Mouse (Mus musculus): ENCODE results near the gene Tfpt. TPM values are rescaled to one million over a fixed set of nuclear protein-coding genes. Genes with fewer than 3 reads are reported as not detected.
"Not testable (repeated sequence)": the region's sequence is repeated elsewhere in the genome, so short reads cannot be mapped to it uniquely, and the experiment has no call there.

The Tfpt gene
- total and polyA plus RNA-seq, 2 experiments from 2014 or later: 14.2 to 21.0 TPM

DNA sequence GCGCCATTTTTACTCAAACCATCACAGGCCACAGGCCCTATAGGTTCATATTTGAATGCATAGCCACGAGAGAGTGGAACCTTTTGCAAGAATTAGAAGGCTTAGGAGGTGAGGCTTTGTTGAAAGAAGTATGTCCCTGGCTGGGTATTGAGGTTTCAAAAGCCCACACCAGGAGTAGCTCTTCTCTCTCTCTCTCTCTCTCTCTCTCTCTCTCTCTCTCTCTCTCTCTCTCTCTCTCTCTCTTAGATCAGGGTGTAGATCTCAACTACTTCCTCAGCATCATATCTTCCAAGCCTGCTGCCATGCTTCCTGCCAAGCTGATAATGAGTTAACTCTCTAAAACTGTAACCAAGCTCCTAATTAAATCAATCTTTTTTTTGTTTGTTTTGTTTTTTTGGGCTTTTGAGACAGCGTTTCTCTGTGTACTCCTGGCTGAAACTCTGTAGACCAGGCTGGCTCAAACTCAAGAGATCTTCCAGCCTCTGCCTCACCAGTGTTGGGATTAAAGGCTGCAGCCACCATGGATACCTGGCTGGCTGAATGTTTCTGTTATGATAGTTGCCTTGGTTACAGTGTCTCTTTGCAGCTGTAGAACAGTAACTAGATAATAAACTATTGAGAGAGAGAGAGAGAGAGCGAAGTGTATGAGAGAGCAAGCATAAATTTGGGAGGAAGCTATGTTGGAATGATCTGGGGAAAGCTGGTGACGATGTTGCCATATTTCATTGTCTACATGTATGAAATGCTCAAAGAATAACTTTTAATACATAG is 53.2 kb downstream of the Tfpt start:
- no peaks in the 10 kb centered on the region for H3K36me3 ChIP-seq (replicated peaks; ENCODE audit: control insufficient read depth, insufficient read depth, low read length)
- no peaks in the 10 kb centered on the region for H3K4me1 ChIP-seq (ENCODE audit: control insufficient read depth, insufficient read depth)
- H3K4me2 ChIP-seq (ENCODE audit: low read depth, low read length): no peak overlapping the region
- no peak overlapping the region for H3K9ac ChIP-seq (replicated peaks; ENCODE audit: low read depth, low read length)
- H3K4me3 ChIP-seq (ENCODE audit: low read depth, low read length): no peak overlapping the region
- 52% methylated on average over 5 of the region's 5 CpGs for WGBS
- H3K27me3 ChIP-seq (ENCODE audit: control insufficient read depth, insufficient read depth, low read length): no peaks in the 10 kb centered on the region
- H3K9me3 ChIP-seq (replicated peaks; ENCODE audit: control insufficient read depth, low read length): no peaks in the 10 kb centered on the region
- ATAC-seq (ENCODE audit: insufficient read depth, low read depth): no peak
- TF ChIP-seq EP300 (IDR thresholded peaks at IDR 0.05; ENCODE audit: low read depth): no peak
- no peak for TF ChIP-seq CTCF (IDR thresholded peaks at IDR 0.05; ENCODE audit: low read depth)
- no peak for DNase-seq (ENCODE audit: low spot score)
- H3K27ac ChIP-seq (ENCODE audit: low read depth): no peak overlapping the region

DNA sequence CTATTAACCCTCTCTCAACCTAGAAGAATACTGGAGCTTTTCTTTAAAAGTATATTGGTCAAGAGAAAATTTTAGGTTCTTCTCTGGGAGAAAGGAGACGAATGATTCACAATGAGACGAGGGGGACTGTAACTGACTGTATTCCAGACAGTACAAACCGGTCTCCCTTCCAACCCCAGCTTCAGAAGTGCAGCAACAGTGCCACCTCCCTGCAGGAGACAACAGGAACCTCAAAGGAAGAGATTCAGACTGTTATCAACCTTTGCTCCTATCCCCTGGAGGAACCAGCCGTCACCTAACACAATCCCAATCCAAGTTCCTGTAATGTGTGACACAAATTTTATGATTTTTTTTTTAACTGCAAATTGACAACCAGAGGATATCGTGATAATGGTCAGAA is 55.5 kb downstream of the Tfpt start:
- Histone ChIP-seq H3K27ac (ENCODE audit: low read depth) (no peak overlapping the region), H3K27me3 (ENCODE audit: control insufficient read depth, insufficient read depth, low read length) (no peaks in the 10 kb centered on the region), H3K9ac (replicated peaks; ENCODE audit: low read depth, low read length) (no peak overlapping the region), H3K4me2 (ENCODE audit: low read depth, low read length) (no peak overlapping the region), H3K4me1 (ENCODE audit: control insufficient read depth, insufficient read depth) (no peaks in the 10 kb centered on the region), H3K36me3 (replicated peaks; ENCODE audit: control insufficient read depth, insufficient read depth, low read length) (no peaks in the 10 kb centered on the region), H3K9me3 (replicated peaks; ENCODE audit: control insufficient read depth, low read length) (no peaks in the 10 kb centered on the region), H3K4me3 (ENCODE audit: low read depth, low read length) (no peak overlapping the region)
- 39% methylated on average over 5 of the region's 5 CpGs for WGBS
- TF ChIP-seq CTCF (IDR thresholded peaks at IDR 0.05; ENCODE audit: low read depth): peak; percentile 21; the same call in 1 of the 2 replicates
- TF ChIP-seq EP300 (IDR thresholded peaks at IDR 0.05; ENCODE audit: low read depth): no peak
- ATAC-seq (ENCODE audit: insufficient read depth, low read depth) (no peak), DNase-seq (ENCODE audit: low spot score) (no peak)

DNA sequence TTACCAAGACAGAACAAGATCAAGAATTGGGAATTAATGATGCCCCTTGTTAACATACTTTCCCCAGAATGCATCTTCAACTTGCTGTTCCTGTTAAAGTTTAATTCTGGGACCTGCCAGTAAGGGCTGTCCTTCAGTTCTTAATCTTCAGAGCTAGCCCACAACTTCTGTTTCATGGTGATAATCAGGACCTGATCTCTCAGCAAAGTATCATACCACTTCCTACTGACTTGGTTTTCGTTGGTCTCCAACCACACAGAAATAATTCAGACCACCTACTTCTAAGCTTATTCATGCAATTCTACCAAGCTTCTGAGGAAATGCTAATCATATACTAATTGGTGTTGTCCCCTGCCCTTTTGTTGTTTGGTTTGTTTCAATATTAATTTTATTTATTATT is 57.9 kb downstream of the Tfpt start:
- H3K4me2 ChIP-seq (ENCODE audit: low read depth, low read length): no peak overlapping the region
- H3K27ac ChIP-seq (ENCODE audit: low read depth): no peak overlapping the region
- WGBS: 59% methylated on average over 1 of the region's 1 CpGs
- TF ChIP-seq CTCF (IDR thresholded peaks at IDR 0.05; ENCODE audit: low read depth) (no peak), EP300 (IDR thresholded peaks at IDR 0.05; ENCODE audit: low read depth) (no peak)
- H3K4me1 ChIP-seq (ENCODE audit: control insufficient read depth, insufficient read depth): no peaks in the 10 kb centered on the region
- H3K9ac ChIP-seq (replicated peaks; ENCODE audit: low read depth, low read length): no peak overlapping the region
- DNase-seq (ENCODE audit: low spot score) (no peak), ATAC-seq (ENCODE audit: insufficient read depth, low read depth) (no peak)
- no peaks in the 10 kb centered on the region for H3K36me3 ChIP-seq (replicated peaks; ENCODE audit: control insufficient read depth, insufficient read depth, low read length)
- no peaks in the 10 kb centered on the region for H3K27me3 ChIP-seq (ENCODE audit: control insufficient read depth, insufficient read depth, low read length)
- H3K4me3 ChIP-seq (ENCODE audit: low read depth, low read length): no peak overlapping the region
- H3K9me3 ChIP-seq (replicated peaks; ENCODE audit: control insufficient read depth, low read length): no peaks in the 10 kb centered on the region

DNA sequence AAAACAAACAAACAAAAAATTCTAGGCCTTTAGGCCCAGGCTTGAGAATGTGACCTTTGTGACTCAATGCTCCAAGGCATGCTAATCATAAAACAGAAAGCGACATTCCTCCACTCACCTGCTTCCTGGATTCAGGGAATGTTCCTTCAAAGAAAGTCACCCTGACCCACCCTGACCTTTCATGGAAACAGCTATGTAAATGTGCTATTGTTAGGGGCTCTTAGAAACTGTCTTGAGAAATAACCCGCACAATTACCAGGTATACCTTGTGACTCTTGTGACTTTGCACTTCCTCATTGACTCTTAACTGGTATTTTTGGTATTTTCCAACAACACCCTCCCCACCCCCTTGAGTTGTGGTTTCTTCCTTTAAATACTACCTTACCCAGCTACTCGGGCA is 59.1 kb downstream of the Tfpt start:
- H3K4me2 ChIP-seq (ENCODE audit: low read depth, low read length); H3K9me3 ChIP-seq (replicated peaks; ENCODE audit: control insufficient read depth, low read length); DNase-seq (ENCODE audit: low spot score); H3K9ac ChIP-seq (replicated peaks; ENCODE audit: low read depth, low read length); H3K4me3 ChIP-seq (ENCODE audit: low read depth, low read length); H3K27me3 ChIP-seq (ENCODE audit: control insufficient read depth, insufficient read depth, low read length); ATAC-seq (ENCODE audit: insufficient read depth, low read depth); H3K27ac ChIP-seq (ENCODE audit: low read depth); H3K4me1 ChIP-seq (ENCODE audit: control insufficient read depth, insufficient read depth); H3K36me3 ChIP-seq (replicated peaks; ENCODE audit: control insufficient read depth, insufficient read depth, low read length): not testable (repeated sequence)
- 87% methylated on average over 3 of the region's 3 CpGs for WGBS

Small RNAs within 50 kb of the gene (microRNA-seq; reads per million reads assigned to microRNA genes)
- gene Gm25100 (not detected), gene Mir3572 (7.3 reads per million, percentile 26 among the genes with 10 or more reads in this experiment)

Other genes starting within 250 kb of the Tfpt start
- gene Cacng8, start 239.2 kb downstream of the Tfpt start, total RNA-seq (2014; rRNA removed; ENCODE audit: low replicate concordance): not detected in 2 replicates
- not detected in 2 replicates for gene Cacng8, start 239.2 kb downstream of the Tfpt start, polyA plus RNA-seq (2015; fragmentation: Nextera tagmentation; extraction: Ambion mirVana)
- gene Cacng6, start 205.7 kb downstream of the Tfpt start, total RNA-seq (2014; rRNA removed; ENCODE audit: low replicate concordance): 12.0 and 21.3 TPM in 2 replicates
- gene Cacng6, start 205.7 kb downstream of the Tfpt start, polyA plus RNA-seq (2015; fragmentation: Nextera tagmentation; extraction: Ambion mirVana): 20.4 and 20.9 TPM in 2 replicates
- 3.6 TPM in 1 of 2 replicates, not detected in the other for gene Tarm1, start 127.3 kb downstream of the Tfpt start, total RNA-seq (2014; rRNA removed; ENCODE audit: low replicate concordance)
- gene Tarm1, start 127.3 kb downstream of the Tfpt start, polyA plus RNA-seq (2015; fragmentation: Nextera tagmentation; extraction: Ambion mirVana): 0.10 TPM in 1 of 2 replicates, not detected in the other
- gene Oscar, start 13.8 kb downstream of the Tfpt start, total RNA-seq (2014; rRNA removed; ENCODE audit: low replicate concordance): 0.19 TPM in 1 of 2 replicates, not detected in the other
- gene Oscar, start 13.8 kb downstream of the Tfpt start, polyA plus RNA-seq (2015; fragmentation: Nextera tagmentation; extraction: Ambion mirVana): 0.25 and 0.37 TPM in 2 replicates
- gene Ndufa3, start 12.6 kb downstream of the Tfpt start, total RNA-seq (2014; rRNA removed; ENCODE audit: low replicate concordance): 915 and 1,160 TPM in 2 replicates
- gene Ndufa3, start 12.6 kb downstream of the Tfpt start, polyA plus RNA-seq (2015; fragmentation: Nextera tagmentation; extraction: Ambion mirVana): 1,410 and 1,523 TPM in 2 replicates
- gene Prpf31, start 56 bp upstream of the Tfpt start, total RNA-seq (2014; rRNA removed; ENCODE audit: low replicate concordance): 32.2 and 47.9 TPM in 2 replicates
- 35.3 and 41.5 TPM in 2 replicates for gene Prpf31, start 56 bp upstream of the Tfpt start, polyA plus RNA-seq (2015; fragmentation: Nextera tagmentation; extraction: Ambion mirVana)
- 7.5 and 16.8 TPM in 2 replicates for gene Cnot3, start 15.3 kb upstream of the Tfpt start, total RNA-seq (2014; rRNA removed; ENCODE audit: low replicate concordance)
- gene Cnot3, start 15.3 kb upstream of the Tfpt start, polyA plus RNA-seq (2015; fragmentation: Nextera tagmentation; extraction: Ambion mirVana): 15.9 and 19.4 TPM in 2 replicates
- 6.0 and 11.9 TPM in 2 replicates for gene Leng1, start 35.9 kb upstream of the Tfpt start, total RNA-seq (2014; rRNA removed; ENCODE audit: low replicate concordance)
- 23.9 and 25.4 TPM in 2 replicates for gene Leng1, start 35.9 kb upstream of the Tfpt start, polyA plus RNA-seq (2015; fragmentation: Nextera tagmentation; extraction: Ambion mirVana)
- gene Tmc4, start 47.6 kb upstream of the Tfpt start, total RNA-seq (2014; rRNA removed; ENCODE audit: low replicate concordance): 0.31 and 0.99 TPM in 2 replicates
- 2.3 and 3.2 TPM in 2 replicates for gene Tmc4, start 47.6 kb upstream of the Tfpt start, polyA plus RNA-seq (2015; fragmentation: Nextera tagmentation; extraction: Ambion mirVana)
- gene Tsen34, start 62.9 kb upstream of the Tfpt start, total RNA-seq (2014; rRNA removed; ENCODE audit: low replicate concordance): 289 and 303 TPM in 2 replicates
- 170 and 183 TPM in 2 replicates for gene Tsen34, start 62.9 kb upstream of the Tfpt start, polyA plus RNA-seq (2015; fragmentation: Nextera tagmentation; extraction: Ambion mirVana)
- 33.7 and 48.4 TPM in 2 replicates for gene Mboat7, start 63.6 kb upstream of the Tfpt start, total RNA-seq (2014; rRNA removed; ENCODE audit: low replicate concordance)
- gene Mboat7, start 63.6 kb upstream of the Tfpt start, polyA plus RNA-seq (2015; fragmentation: Nextera tagmentation; extraction: Ambion mirVana): 19.6 and 20.3 TPM in 2 replicates
- 785 and 888 TPM in 2 replicates for gene Rps9, start 74.1 kb upstream of the Tfpt start, total RNA-seq (2014; rRNA removed; ENCODE audit: low replicate concordance)
- 816 and 864 TPM in 2 replicates for gene Rps9, start 74.1 kb upstream of the Tfpt start, polyA plus RNA-seq (2015; fragmentation: Nextera tagmentation; extraction: Ambion mirVana)
- 0.81 and 5.5 TPM in 2 replicates for gene Pirb, start 90.5 kb upstream of the Tfpt start, total RNA-seq (2014; rRNA removed; ENCODE audit: low replicate concordance)
- 0.72 and 0.73 TPM in 2 replicates for gene Pirb, start 90.5 kb upstream of the Tfpt start, polyA plus RNA-seq (2015; fragmentation: Nextera tagmentation; extraction: Ambion mirVana)
- gene Gm15448, start 195.8 kb upstream of the Tfpt start, total RNA-seq (2014; rRNA removed; ENCODE audit: low replicate concordance): not detected in 2 replicates
- gene Gm15448, start 195.8 kb upstream of the Tfpt start, polyA plus RNA-seq (2015; fragmentation: Nextera tagmentation; extraction: Ambion mirVana): not detected in 2 replicates
- gene Pira2, start 215.1 kb upstream of the Tfpt start, total RNA-seq (2014; rRNA removed; ENCODE audit: low replicate concordance): not detected in 2 replicates
- gene Pira2, start 215.1 kb upstream of the Tfpt start, polyA plus RNA-seq (2015; fragmentation: Nextera tagmentation; extraction: Ambion mirVana): 0.10 and 0.11 TPM in 2 replicates